Mouse (Mus musculus) brain, embryonic 18.5 days (tissue): ENCODE data around the gene Ecm1.

Source experiments
- DNase-seq: peaks from one replicate; pipeline ENCODE4 v3.0.0-alpha.2; 2012; ENCODE audit warnings: low read depth, low spot score

Gene Ecm1

DNA sequence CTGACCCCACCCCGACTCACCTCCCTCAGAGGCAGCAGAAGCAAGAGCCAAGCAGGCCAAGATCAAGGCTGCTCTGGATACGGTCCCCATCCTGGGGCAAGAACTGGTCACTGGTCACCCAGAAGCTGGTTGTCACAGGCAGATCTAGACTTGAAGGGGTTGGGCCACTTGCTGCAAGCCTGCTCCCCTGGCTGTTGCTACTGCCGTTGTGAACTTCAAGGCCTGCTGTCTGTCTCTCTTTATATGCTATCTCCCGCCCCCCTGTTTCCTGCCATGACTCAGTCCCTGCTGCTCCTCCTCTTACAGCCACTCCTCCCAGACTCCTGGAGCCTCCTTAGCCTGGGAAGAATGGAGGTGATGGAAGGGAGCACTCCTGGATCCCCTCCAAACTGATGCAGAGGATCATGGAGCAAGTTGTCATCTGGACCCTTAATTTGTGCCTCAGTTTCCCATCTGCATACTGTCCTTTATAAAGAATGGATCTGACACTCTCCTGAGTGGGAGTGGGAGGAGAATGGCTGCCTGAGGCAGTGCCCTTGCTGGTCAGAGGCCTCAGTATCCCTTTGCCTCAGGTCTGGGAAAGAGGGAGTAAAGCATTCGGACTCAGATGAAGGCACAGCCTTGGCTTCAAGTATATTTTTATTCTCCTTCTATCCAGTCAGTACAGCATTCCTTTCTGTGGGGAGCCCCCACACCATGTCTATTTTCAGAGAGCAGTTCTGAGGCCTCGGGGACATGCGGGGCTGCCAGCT, at the start of gene Ecm1:
Gene Ecm1, minus strand, starts transcription at position 217 of the 752 bp plus-strand sequence.
- DNase-seq: no peak

DNA sequence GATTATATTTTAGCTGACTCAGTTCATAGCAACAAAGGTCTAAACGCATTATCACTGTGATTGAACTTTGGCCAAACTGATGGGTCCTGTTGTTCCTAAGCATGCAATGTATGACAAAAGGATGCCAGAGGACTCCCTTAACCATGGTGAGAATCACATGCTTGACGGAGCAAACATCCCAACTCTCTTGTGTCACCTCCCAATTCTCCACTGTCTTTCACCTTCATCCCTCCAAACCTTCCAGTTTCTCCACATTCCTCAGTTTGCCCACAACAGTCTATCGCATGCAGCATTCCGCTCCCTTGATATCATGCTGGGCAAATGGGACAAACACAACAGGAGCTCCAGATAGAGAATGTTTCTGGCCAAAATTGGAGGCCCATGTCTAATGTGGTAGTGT, 46.1 kb upstream of the Ecm1 start:
- no peak for DNase-seq

DNA sequence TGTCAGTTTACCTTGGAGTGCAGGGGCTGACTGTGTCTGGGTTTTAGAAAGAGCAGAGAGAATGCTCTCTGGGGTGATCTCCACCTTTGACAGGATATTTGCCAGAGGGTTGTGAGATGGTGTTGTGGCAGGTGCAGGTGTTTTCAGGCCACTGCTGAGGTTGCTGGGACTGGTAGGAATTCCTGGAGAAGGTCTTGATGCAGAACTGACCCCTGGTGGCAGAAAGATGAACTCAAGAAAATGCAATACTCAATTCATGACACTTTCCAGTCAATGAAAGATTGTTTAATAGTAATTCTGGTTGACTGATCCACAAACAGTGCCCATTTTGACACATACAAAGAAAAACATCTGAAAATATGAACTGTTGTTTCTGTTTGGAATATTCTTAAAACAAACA, 32.6 kb upstream of the Ecm1 start:
- DNase-seq: no peak

DNA sequence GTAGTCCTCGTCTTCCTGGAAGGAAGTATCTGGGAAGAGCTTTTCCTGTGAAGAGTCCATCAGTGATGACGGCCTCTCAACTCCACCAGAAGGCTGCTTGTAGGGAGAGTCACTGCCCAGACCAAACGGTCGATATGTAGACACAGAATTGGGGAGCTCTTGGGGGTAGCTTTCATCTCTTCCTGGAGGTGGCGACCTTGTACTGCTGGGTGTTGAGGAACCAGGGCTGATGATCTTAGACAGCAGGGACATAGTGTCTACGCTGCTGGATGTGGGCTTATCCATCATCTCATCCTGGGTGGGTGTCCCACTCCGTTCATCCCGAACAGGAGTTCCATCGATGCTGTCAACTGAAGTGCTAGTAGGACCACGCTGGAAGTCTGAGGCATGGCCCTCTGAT, 26.2 kb upstream of the Ecm1 start:
- DNase-seq: no peak

DNA sequence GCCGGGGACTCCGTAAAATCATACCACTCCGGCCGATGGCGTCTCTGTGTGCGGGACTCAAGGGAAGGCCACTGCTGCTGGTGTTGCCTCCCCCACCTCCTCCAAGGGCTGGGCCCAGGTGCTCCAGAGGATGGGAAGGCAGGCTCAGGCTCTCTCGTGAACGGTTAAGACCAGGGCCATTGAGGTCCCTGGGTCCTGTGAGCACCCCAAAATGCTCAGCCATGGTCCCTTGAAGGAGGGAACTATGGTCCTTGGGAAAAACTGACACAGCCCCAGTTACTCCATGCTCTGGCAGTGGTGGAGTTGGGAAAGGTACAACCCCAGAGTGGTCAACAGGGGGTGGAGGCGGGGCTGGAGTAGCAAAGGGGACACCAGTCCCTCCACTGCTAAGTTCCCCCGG, 24.4 kb upstream of the Ecm1 start:
- no peak for DNase-seq

DNA sequence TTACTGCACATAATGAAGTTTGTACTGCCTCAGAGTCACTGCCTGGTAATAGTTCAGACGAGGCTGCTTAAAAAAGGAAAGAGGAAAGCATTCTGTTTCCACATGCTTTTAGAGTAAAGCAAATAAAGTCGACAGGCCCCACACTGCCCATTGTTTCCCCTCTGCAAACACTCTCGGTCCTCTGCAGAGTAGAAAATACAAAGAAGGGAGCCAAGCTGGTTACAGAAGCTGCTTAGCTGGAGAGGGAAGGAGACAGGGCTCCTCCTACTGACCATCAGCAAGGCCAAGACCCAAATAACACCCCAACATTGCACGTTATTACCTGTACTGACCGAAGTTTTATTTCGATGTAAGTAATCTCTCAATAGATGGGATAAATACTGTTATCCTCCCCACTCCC, 23.6 kb upstream of the Ecm1 start:
- no peak for DNase-seq

DNA sequence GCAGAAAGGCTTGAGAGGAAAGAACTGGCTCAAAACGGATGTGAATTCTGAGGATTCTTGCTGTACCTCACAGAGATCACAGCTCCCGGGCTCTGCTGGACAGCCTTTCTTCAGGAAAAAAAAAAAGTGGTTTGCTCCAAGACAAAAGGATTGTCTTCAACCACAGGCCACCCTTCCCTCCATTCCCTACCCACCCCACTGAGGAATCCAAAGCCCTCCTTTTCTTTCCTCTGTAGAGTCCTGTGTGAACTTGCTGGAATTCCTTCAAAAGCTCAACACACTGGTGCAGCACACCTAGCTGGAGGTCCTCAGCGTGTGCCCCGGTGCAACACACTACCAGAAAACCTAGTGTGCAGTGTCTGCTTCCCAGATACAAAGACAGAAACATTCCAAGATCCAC, 22.4 kb upstream of the Ecm1 start:
- DNase-seq: no peak

DNA sequence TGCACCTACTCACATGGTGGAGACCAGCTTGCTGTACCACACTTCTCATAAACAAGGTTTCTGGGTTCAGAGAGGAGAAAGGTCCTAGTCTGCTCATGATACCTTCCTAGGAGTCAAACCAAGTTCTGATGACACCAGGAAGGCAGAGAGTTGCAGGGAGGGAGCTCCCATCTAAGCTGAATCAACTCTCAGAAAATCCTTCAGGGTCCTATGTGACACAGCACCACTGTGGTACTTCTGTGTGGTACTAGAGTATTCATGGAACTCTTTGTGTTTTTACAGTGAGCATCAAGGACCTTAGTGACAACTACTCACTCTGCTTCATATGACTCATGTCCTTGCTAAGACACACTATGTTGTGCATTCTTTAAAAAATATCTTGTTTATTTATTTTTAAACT, 21.3 kb upstream of the Ecm1 start:
- no peak for DNase-seq

DNA sequence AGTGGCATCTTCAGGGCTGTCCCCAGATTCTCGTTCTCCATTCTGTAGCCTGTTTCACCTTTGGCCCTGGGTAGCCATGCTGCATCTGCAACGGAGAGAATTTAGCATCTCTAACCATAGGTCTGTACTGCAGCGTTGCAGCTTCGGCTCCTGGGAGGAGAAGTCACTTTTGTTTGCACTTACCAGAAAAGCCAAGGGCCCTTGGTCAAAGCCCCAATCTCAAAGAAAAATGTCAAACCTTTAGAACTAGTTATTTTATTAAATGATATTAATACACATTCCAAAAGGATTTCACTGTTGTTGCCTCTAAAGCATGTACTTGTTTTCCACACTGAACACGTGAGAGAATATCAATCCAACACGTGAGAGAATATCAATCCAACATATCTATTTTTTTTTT, 20.7 kb upstream of the Ecm1 start, which contains the start of gene Tars2:
Gene Tars2, minus strand, starts transcription at position 101 of the 400 bp plus-strand sequence.
- no peak for DNase-seq

DNA sequence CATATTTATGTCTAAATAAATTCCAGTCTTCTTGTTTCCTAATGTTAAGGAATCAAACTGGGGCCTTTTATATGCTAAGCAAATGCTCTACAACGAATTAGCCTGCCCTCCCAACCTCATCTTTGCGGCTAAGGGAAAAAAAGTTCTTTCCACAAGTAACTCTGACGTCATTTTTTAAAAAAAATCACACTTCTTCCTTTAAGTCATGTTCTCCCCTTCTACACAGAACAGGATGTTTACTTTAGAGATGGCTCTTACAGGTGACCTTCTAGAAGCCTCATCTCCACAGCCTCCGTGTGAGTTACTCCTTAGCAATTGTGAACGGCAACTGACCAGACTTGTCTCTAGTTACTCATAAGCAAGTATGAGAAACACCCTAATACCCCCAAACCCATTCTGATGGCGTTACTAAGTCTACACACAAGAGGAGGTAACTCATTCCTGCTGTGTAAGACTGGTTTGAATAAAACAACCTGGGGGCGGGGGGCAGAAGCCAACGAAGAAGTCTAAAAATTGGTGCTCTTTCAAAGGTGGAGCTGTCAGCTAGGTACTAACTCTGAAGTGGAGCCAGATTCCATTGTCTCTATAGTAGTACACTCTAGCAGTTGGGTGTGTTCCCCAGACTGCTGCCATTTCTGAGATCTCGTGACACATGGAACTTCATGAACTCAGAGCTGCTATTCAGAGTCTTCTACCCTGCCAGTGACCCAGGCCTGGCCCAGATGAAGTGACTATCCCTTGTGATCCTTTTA, 19.3 kb upstream of the Ecm1 start:
- no peak for DNase-seq

DNA sequence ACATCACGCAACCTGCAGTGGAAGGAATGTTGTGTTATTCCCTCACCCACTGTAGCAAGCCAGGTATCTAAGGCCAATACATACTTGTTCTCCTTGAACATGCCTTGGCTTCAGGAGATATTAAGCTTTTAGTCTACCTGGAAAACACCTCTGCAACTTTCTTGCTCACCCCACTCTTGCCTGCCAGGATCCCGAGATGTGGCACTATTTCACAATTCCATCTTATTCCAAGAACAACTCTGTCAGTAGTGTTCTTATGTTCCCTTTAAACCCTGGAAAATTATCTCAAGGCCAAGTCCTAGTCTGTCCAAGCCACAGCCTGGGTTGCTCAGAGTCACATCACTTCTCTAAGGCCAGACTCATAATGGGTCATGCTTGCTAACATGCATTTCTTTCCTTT, 17.4 kb upstream of the Ecm1 start:
- DNase-seq: no peak

DNA sequence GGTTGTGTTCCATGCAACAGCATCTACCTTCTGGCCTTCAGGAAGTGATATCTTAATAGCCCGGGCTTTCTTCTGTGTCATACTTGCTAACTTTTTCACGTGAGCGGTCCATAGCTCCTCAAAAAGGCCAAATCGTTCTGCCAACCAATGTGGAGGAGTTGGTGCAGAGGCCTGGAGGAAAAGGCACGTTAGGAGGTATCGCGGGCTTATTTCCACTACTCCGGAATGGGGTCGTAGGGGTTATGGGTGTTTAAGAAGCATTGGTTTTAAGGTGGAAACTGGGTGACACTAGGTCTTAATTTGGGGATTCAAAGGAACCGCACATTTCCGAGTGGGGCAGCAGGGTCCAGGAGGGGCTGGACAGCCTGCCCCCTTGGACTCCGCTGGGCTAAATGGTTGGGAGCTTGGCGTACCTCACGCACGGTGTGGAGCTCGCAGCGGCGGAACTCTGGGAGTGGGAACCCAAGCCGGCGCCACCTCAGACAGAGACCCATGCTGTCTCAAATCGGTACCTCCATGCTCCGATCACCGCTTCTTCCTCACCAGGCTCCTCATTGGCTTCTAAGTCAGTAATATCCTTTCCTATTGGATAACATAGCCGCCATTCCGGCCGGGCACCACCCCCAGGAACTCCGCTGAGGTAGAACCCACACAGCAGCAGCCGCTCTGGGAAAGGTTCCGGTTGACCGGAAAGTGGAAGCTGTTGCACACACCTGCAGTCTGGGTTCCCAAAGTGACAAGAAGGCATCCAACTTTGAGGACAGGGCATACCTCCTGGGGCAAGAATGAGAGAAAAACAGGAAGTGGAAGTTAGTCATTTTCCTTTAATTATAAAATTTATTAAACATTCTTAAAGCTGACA, 15.2 kb upstream of the Ecm1 start:
- peak; percentile 86 for DNase-seq

DNA sequence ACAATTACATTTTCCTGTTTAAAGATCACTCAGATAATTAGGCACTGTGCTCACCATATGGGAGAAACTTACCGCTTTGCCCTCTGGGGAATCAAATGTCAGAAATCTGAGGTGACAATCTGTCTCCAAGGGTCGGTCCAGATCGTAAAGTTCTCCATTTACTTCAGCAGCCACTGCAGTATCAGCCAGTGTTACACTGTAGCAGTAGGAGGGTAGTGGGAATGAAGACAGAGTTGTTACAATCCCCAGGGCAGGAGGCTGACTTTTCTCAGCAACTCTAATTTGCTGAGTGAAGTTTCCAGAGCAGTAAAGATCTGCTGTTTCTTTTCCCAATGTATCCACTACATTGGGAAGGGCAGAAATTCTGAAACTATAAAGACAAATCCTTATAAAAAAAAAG, 13.6 kb upstream of the Ecm1 start:
- no peak for DNase-seq

DNA sequence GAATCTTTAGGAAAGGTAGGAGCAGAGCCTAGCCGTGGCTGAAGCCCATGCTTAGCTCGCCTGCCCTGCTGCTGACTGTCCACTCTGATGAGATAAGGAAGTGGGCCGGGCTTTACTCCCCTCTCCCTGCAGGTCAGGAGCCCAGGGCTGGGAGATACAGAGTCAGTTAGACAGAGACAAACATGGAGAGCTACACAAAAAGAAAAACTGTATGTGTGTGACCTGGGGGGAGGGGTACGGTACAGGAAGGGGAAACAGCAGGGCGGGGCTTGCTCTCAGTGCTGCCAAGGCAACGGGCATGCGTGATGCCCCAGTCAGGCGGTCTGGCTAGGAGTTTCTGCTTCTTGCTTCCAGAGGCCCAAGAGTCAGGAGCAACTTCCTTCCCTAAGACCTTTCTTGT, 1.0 kb upstream of the Ecm1 start:
- no peak for DNase-seq

DNA sequence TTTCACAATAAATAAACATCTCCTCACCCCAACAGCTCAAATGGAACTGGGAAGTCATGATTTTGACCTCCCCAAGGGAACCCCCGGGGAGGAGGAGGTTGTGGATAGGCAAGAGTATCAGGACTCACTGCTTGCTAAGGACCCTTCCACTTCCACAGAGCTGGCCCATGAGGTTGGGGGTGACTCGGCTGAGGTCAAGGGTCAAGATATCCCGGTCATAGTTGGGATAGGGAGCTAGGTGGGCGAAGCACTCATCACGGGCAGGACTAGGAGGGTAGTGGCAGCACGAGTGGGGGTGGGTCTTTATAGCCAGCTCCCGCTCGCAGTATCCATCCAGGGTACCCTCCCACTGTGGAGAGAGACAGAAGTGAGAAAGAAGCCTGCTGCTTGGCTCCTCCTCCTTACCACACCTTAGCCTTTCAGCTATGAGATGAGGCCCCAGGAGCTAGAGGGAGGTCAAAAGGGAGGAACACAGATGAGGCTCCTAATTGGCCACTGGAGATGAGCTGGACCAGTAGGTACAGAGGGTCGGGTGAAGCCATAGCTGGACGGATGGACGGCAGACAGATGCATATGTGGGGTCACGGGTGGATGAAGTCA, 4.2 kb downstream of the Ecm1 start:
- DNase-seq: no peak

DNA sequence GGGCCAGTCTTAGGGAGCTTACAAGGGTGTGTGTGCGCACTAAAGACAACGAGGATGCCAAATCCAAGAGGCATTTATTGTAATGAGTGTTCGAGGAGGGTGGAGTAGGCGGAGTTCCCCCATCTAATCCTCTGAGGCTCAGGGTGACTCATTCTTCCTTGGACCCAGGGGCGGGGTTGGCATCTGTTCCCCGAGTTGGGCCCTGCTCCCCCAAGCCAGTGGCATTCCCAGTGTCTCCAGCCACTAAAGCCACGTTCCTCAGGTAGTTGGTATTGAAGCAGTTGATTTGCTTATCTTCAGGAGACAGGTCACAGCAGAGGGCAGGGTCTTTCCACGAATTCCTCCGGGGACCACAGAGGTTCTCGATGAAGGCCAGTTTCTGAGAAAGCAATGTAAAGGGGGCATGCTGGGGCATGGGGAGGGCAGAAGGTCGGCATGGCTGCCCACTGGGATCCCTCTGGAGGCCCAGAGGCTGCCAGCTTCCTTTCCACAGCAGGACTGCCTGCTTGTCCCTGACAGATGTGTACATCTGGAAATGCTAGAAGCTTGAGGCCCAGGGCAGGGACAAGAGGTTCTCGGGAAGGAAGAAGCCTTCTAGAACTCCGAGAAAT, 5.2 kb downstream of the Ecm1 start:
- DNase-seq: no peak

DNA sequence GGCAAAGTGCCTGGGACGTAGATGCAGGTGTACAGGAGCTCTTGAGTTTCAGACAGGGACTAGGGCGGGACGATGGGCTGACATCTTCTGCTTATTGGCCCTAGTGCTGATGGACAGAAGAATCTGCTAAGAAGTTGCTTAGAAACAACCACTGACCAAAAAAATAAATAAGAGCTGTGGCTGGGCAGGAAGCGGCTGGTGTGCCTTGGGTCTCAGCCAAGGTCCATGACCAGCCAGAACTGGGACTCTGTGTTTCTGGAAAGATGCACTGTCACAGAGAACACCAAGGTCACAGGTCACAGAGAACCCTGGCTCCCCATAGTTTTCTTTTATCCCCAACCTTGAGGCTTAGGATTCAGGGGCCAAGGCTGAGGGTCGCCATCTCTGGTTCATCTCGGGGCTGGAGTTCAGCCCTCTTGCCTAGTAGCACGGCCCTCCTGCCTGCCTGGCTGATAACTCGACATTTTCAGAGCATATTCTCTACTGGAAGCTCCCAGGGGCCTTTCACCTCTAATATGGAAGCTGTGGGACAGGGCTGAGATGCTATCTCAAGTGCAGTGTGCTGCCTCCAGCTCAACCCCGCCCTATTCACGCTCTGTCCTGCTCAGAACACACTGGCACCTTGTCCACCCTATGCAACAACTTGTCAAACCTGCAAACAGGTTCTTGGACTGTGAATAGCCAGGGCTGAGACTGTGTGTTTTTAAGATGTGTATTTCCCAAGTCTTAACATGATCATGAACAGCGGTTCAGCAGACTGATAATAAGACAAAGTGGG, 6.4 kb downstream of the Ecm1 start:
- no peak for DNase-seq

DNA sequence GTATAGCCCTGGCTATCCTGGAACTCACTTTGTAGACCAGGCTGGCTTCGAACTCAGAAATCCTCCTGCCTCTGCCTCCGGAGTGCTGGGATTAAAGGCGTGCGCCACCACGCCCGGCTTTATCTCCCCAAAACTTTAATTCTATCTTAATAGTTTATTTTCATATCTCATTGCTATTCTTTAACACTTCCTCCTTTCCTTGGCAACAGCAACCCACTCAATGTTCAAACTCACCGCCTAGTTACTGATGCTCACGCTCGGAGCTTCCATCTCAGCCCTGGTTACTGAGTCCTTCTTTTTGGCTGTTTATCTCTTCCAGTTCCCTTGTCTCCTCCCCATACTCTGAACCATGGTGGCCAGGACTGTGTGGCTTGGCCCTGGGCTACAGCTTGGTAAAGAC, 7.1 kb downstream of the Ecm1 start:
- DNase-seq: no peak

DNA sequence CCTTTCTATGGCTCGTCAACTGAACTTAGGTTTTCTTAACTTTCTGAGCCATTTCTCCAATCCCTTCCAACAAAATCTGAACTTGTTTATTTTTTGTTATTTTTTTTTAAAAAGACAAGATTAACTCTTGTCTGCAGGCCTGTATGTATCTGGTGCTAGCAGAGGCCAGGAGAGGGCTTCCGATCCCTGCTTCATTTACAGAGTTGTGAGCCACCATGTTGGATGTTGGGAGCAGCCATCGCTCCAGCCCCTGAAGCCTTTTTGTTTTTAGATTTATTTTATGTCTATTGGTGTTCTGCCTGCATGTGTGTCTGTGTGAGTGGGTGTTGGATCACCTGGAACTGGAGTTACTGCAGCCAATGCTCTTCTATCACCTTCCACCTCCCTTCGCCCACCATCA, 7.6 kb downstream of the Ecm1 start:
- no peak for DNase-seq

DNA sequence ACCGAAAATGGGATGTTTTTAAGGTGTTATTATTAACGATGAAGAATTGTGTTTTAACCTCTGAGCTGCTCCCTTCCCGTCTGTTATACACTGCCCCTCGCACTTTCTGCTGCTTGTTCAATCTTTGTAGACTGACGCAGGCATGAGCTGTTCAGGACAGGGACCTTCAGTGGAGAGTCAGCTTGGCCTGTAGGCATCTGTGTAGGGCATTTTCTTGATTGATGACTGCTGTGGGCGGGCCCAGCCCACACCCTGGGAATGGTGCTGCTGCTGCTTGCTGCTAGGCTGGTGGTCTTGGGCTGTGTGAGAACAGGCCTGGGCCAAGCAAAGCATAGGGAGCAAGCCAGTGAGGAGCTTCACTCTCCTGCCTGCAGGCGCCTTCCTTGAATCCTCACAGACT, 8.9 kb downstream of the Ecm1 start:
- no peak for DNase-seq

DNA sequence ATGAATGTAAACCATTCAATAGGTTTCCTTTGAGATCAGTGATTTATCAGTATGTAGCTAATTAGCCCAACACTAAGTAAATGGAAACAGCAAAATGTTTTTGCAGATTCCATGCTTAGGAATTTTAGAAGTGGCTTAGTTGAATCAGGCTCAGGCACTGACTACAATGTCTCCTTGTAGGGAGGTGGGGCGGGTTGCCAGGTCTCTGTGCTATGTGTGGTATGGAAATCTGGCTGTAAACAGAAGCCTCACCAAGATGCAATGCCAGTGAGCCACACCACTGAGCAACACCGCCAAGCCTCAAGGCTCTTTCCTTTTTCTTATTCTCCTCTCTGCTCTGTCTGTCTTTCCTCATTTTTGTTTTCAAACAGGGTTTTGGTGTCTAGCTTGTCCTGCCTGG, 10.5 kb downstream of the Ecm1 start:
- DNase-seq: no peak
